In the genomic region with DNA sequence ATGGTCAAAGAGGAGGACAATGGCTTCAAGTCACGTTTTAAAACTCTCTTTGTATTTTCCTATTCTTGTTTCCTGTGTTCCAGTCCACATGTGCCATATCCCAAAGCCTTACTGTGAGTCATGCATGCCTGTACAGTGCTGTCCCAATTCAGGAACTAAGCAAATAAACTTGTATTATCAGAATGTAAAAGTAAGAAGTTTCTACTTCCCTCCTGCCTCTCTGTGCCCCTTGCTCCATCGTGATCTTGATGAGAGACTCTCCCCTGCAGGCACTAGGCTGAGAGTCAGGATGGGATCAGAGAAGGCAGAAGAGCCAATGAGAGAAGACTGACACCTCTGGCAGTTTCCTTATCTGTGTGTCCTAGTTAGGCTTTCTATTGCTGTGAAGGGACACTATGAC, we compare ENCODE assay signal across 15 mouse cellular contexts. TPM values are rescaled to one million over a fixed set of nuclear protein-coding genes. Genes with fewer than 3 reads are reported as not detected.
"Had no signal": no experiment of that assay in that cellular context is flagged by ENCODE, and none has a peak within 500 bp of the region (broad histone marks: within the 10 kb centered on the region; RNA-seq: fewer than 3 reads in every experiment).

No protein-coding gene starts in this region.

- DNase-seq: lung, adult 18-20 months; lung, embryonic 14.5 days; lung, postnatal 10 days; lung, postnatal 4 days; right cerebral cortex, postnatal 14 days; thymus, adult 18-20 months; thymus, postnatal 25 days; thymus, postnatal 4 days had no signal

- H3K4me3 ChIP-seq: midbrain, embryonic 13.5 days; midbrain, embryonic 15.5 days; neural tube, embryonic 12.5 days; stomach, embryonic 15.5 days had no signal

- H3K27me3 ChIP-seq: midbrain, embryonic 13.5 days; midbrain, embryonic 15.5 days; neural tube, embryonic 12.5 days; stomach, embryonic 15.5 days had no signal

- H3K36me3 ChIP-seq: midbrain, embryonic 13.5 days; midbrain, embryonic 15.5 days; neural tube, embryonic 12.5 days; stomach, embryonic 15.5 days had no signal

- H3K4me1 ChIP-seq: midbrain, embryonic 13.5 days; midbrain, embryonic 15.5 days; neural tube, embryonic 12.5 days; stomach, embryonic 15.5 days had no signal

- H3K27ac ChIP-seq: liver, embryonic 14.5 days; midbrain, embryonic 13.5 days; midbrain, embryonic 15.5 days; neural tube, embryonic 12.5 days; stomach, embryonic 15.5 days had no signal

- ATAC-seq: midbrain, embryonic 13.5 days; midbrain, embryonic 15.5 days had no signal

RNA-seq across cellular contexts. Expression of a gene that starts 13.0 kb away (rescaled TPM):
- total RNA-seq: monocyte, adult 5-6 weeks; neutrophil, adult 5-6 weeks had no signal
